Mouse (Mus musculus): ENCODE results near the gene Klhl31.

- TF ChIP-seq CTCF (IDR thresholded peaks at IDR 0.05; ENCODE audit: control insufficient read depth, insufficient read depth, low read length): no peak
- no peak for TF ChIP-seq POLR2A (IDR thresholded peaks at IDR 0.05; ENCODE audit: borderline replicate concordance, control insufficient read depth, low read depth, low read length)
Observed at GRCm38 (mm10) chr9:77603965-77604509, 32.3 kb upstream of the Klhl31 start.
